Mouse (Mus musculus): ENCODE results near the gene Esrrb. TPM values are rescaled to one million over a fixed set of nuclear protein-coding genes. Genes with fewer than 3 reads are reported as not detected.

Gene Esrrb
- polyA plus RNA-seq, 1 experiment from 2014 or later = 0.14 TPM

DNA sequence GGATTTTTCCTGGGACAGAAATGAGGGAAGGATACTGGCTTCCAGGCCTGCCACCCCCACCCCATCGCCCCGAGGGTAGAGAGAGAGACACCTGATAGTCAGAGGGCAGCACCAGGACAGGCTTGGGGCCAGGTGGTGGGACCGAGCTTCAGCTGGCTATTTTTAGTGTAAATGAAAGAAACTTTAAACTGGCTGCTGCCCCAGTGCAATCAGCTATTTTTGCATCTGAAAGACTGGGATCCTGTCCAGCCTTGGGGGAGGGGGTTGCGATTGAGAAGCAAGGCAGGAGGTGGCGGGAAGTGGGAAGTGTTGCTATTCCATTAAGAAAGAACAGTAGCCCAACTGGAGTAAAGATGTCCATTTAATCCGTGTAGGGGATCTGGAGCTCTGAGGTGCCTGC, 137.8 kb downstream of the Esrrb start:
- 26% methylated on average over 6 of the region's 6 CpGs for WGBS
- Histone ChIP-seq H3K27me3 (no peaks in the 10 kb centered on the region), H3K4me2 (no peak overlapping the region), H3K4me1 (peaks cover 12% of the 10 kb centered on the region), H3K4me3 (no peak overlapping the region), H3K9me3 (no peaks in the 10 kb centered on the region), H3K36me3 (no peaks in the 10 kb centered on the region), H3K9ac (no peak overlapping the region), H3K27ac (peak overlapping the region; percentile 48; the same call in 1 of the 2 replicates)
- no peak for ATAC-seq (ENCODE audit: insufficient number of reproducible peaks, insufficient read depth, low FRiP score, low TSS enrichment, low read depth)

DNA sequence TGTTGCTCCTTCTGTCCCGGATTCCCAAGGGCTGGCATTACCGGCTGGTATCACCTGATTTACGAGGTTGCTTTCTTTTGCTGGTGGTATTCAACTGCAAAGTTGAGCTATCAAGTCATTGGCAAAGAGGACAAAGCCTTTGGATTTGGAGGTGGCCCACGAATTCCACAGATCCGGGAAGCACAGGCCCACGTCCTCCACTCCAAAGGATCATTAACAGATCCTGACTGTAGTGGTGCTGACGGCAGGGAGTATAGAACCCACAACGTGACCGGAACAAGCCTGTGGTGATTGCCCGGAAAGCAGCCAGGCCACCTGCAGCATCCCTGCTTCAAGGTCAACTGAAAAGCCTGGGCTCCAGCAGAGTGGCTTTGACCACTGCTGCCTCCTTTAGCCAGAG, 140.8 kb downstream of the Esrrb start:
- H3K4me2 ChIP-seq = no peak overlapping the region
- H3K27me3 ChIP-seq = no peaks in the 10 kb centered on the region
- no peak overlapping the region for H3K9ac ChIP-seq
- no peak overlapping the region for H3K4me3 ChIP-seq
- H3K4me1 ChIP-seq = peaks cover 12% of the 10 kb centered on the region
- H3K9me3 ChIP-seq = no peaks in the 10 kb centered on the region
- no peak for ATAC-seq (ENCODE audit: insufficient number of reproducible peaks, insufficient read depth, low FRiP score, low TSS enrichment, low read depth)
- WGBS = 85% methylated on average over 10 of the region's 10 CpGs
- H3K27ac ChIP-seq = no peak overlapping the region
- H3K36me3 ChIP-seq = no peaks in the 10 kb centered on the region

DNA sequence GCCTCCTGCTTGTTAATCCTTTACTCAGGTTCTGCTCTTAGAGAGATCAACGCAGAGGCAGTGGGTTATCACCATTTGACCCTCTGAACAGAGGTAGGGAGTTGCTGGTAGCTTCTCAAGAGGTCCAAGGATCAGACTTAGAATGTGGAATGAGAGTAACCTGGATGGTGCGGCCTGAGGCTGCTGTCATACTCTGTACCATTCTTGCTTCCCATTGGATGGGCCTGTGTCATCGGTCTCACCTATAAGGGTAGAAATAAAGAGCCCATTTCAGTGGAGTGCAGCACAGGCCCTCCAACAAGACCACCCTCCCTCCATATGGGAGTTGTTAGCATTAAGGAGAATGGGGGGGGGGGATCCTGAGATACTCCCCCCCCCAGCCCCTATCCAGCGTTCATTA, 143.0 kb downstream of the Esrrb start:
- no peak for ATAC-seq (ENCODE audit: insufficient number of reproducible peaks, insufficient read depth, low FRiP score, low TSS enrichment, low read depth)
- peaks cover 3% of the 10 kb centered on the region; the same call in 1 of the 2 replicates for H3K4me1 ChIP-seq

GRCm38 (mm10) chr12:86504321-86504720, 143.4 kb downstream of the Esrrb start:
- Histone ChIP-seq H3K36me3 (no peaks in the 10 kb centered on the region), H3K27me3 (no peaks in the 10 kb centered on the region), H3K27ac (no peak overlapping the region), H3K9ac (no peak overlapping the region), H3K4me3 (no peak overlapping the region), H3K4me2 (no peak overlapping the region), H3K4me1 (peaks cover 2% of the 10 kb centered on the region; the same call in 1 of the 2 replicates), H3K9me3 (no peaks in the 10 kb centered on the region)
- WGBS = 77% methylated on average over 3 of the region's 3 CpGs
- ATAC-seq (ENCODE audit: insufficient number of reproducible peaks, insufficient read depth, low FRiP score, low TSS enrichment, low read depth) = no peak

More for the DNA sequence above, 143.0 kb downstream of the Esrrb start:
- H3K9ac ChIP-seq = no peak overlapping the region
- WGBS = 77% methylated on average over 4 of the region's 4 CpGs
- H3K4me3 ChIP-seq = no peak overlapping the region
- no peak overlapping the region for H3K27ac ChIP-seq
- H3K4me2 ChIP-seq = no peak overlapping the region
- no peaks in the 10 kb centered on the region for H3K36me3 ChIP-seq
- no peaks in the 10 kb centered on the region for H3K9me3 ChIP-seq
- no peaks in the 10 kb centered on the region for H3K27me3 ChIP-seq

DNA sequence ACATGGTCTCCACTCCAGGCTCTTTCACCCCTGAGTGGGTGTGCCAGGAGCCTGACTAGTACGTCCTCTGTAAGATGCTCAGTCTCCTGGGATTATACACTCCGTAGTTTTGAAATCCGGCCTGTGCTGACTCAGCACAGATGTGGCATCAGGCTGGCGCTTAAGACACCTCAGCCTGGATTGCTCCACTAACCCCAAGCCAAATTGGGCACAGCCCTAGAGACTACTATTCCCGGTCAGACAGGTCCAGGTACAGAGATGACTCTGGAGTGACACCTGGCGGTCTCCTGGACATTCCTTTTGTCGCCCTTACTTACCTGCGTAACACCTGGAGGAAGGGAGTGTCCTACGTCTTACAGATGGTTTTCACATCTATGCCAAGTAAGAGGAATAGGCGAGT, 146.8 kb downstream of the Esrrb start:
- Histone ChIP-seq H3K27me3 (no peaks in the 10 kb centered on the region), H3K4me2 (no peak overlapping the region), H3K4me1 (peaks cover 6% of the 10 kb centered on the region; the same call in 1 of the 2 replicates), H3K36me3 (no peaks in the 10 kb centered on the region), H3K9me3 (no peaks in the 10 kb centered on the region), H3K9ac (no peak overlapping the region), H3K4me3 (no peak overlapping the region), H3K27ac (no peak overlapping the region)
- WGBS = 72% methylated on average over 10 of the region's 10 CpGs
- no peak for ATAC-seq (ENCODE audit: insufficient number of reproducible peaks, insufficient read depth, low FRiP score, low TSS enrichment, low read depth)

DNA sequence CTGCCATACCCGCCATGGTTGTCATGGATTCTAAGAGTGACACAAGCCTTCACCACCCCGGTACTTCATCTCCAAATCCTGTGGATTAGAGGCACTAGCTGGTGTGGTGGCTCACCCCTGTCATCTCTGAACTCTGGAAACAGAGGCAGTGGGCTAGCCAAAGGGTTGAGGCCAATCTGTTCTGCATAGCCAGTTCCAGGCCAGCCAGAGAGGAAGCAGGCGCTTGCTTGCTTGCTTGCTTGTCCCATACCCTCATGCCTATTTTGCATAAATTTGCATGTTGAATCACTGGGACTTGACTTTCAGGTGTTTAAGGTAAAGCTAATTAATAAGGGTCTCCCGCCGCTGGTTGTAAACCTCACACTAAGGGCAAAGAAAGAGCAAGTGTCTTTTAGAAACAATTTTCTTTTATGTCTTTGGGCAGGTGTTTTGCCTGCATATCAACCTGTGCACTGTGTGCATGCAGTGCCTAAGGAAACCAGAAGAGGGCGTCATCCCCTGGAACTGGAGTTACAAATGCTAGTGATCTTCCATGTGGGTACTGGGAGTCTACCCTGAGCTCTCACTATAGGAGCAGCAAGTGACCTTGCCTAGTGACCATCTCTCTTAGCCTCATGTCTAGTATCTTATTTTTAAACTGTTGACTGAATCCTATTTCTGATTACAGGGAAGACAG, 147.5 kb downstream of the Esrrb start:
- Histone ChIP-seq H3K4me2 (no peak overlapping the region), H3K4me1 (peaks cover 6% of the 10 kb centered on the region; the same call in 1 of the 2 replicates), H3K9ac (no peak overlapping the region), H3K9me3 (no peaks in the 10 kb centered on the region), H3K27me3 (no peaks in the 10 kb centered on the region), H3K27ac (no peak overlapping the region), H3K36me3 (no peaks in the 10 kb centered on the region), H3K4me3 (no peak overlapping the region)
- WGBS = 75% methylated on average over 6 of the region's 6 CpGs
- no peak for ATAC-seq (ENCODE audit: insufficient number of reproducible peaks, insufficient read depth, low FRiP score, low TSS enrichment, low read depth)

DNA sequence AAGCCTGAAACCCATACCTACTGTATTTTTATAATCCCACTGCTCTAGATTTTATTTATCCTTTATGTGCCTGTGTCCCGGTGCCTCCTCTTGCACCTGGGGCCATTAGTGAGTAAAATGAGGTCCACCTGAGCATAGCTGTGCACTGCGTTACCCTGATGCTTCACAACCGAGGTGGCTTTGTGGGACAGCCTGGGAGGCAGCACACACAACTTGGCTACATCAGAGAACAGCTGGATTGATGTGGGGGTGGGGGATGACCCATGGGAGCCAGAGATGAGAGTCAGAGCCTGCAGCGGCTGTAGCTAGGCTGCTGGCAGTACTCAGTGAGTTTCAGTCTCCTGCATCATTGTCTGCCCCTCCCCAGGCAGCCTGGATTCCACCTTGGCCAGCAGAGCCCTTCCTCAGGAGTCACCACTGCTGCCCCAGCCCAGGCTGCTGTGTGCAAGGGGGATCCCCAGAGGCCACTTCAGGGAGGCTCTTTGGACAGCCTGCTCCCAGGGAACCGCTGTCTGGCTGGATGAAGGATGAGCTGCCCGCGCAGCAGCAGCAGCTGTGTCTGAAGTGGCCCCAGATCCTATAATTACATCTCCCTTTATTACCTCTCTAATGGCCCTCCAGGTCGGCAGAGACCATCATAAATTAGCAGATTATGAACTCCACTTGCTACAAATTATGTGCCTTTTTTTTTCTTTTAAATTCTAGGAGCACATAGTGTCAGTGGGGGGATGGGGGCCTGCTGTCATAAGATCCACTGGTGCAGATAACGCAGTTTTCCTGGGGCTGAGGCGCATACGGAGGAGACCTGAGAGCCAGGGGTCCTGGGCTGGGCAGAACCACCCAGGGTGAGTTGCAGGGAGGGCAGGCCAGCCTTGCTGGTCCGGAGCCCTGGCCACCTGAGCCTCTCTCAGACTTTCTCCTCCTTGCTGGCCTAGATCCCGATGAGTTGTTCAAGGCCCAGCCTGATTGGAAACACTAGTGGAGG, 148.7 kb downstream of the Esrrb start:
- peaks cover 6% of the 10 kb centered on the region; the same call in 1 of the 2 replicates for H3K4me1 ChIP-seq
- H3K4me3 ChIP-seq = no peak overlapping the region
- no peaks in the 10 kb centered on the region for H3K27me3 ChIP-seq
- H3K4me2 ChIP-seq = no peak overlapping the region
- H3K27ac ChIP-seq = no peak overlapping the region
- WGBS = 36% methylated on average over 13 of the region's 13 CpGs
- ATAC-seq (ENCODE audit: insufficient number of reproducible peaks, insufficient read depth, low FRiP score, low TSS enrichment, low read depth) = no peak
- H3K9ac ChIP-seq = no peak overlapping the region
- H3K9me3 ChIP-seq = no peaks in the 10 kb centered on the region
- H3K36me3 ChIP-seq = no peaks in the 10 kb centered on the region

DNA sequence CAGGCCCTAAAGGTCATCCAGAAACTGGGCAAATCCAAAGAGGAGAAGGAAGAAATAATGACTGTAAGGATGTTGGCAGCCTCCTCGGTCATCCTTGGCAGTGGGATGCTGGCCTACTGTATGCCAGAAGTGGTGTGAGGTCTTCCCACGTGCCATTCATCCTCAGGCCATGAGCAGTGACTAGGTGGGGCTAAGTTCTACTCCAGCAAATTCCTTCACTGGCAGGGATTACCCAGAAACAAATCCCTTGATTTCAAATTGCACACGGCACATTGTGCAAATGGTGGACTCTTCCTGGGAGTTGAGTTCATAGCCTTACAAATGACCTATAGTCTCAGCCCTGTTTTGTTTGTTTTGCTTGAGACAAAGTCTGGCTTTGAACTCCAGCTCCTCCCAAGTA, 151.4 kb downstream of the Esrrb start:
- H3K4me3 ChIP-seq = no peak overlapping the region
- no peak overlapping the region for H3K4me2 ChIP-seq
- no peaks in the 10 kb centered on the region for H3K36me3 ChIP-seq
- 89% methylated on average over 3 of the region's 3 CpGs for WGBS
- no peak overlapping the region for H3K9ac ChIP-seq
- H3K27me3 ChIP-seq = no peaks in the 10 kb centered on the region
- H3K27ac ChIP-seq = no peak overlapping the region
- ATAC-seq (ENCODE audit: insufficient number of reproducible peaks, insufficient read depth, low FRiP score, low TSS enrichment, low read depth) = no peak
- H3K4me1 ChIP-seq = peaks cover 6% of the 10 kb centered on the region; the same call in 1 of the 2 replicates
- H3K9me3 ChIP-seq = 0 out of 2 replicates have a peak, but pooled peaks cover 5% of the 10 kb centered on the region

DNA sequence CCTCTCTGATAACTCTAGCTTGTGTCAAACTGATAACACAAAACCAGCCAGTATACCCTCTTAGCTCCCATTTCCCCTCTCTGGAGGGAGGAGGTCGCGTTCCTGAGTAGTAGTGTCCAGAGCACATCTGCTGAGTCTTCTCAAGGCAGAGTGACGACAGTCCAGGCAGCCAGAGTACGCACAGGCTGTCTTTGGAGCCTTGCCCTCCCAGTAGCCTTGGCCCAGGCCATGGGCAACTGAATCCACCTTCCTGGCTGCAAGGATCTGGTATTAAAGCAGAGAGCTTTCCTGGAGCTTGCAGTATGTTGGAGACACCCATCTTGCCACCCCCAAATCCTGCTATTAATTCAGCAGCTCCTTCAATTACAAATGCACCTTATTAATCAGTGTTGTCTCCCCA, 152.7 kb downstream of the Esrrb start:
- Histone ChIP-seq H3K4me3 (no peak overlapping the region), H3K4me1 (peaks cover 8% of the 10 kb centered on the region; the same call in 1 of the 2 replicates), H3K9me3 (0 out of 2 replicates have a peak, but pooled peaks cover 5% of the 10 kb centered on the region), H3K4me2 (no peak overlapping the region), H3K27me3 (peaks cover 6% of the 10 kb centered on the region), H3K27ac (no peak overlapping the region), H3K36me3 (no peaks in the 10 kb centered on the region), H3K9ac (no peak overlapping the region)
- no peak for ATAC-seq (ENCODE audit: insufficient number of reproducible peaks, insufficient read depth, low FRiP score, low TSS enrichment, low read depth)
- WGBS = 75% methylated on average over 4 of the region's 4 CpGs

GRCm38 (mm10) chr12:86516602-86517001, 155.7 kb downstream of the Esrrb start:
- H3K9ac ChIP-seq = no peak overlapping the region
- peaks cover 18% of the 10 kb centered on the region for H3K27me3 ChIP-seq
- H3K4me1 ChIP-seq = 0 out of 2 replicates have a peak, but pooled peaks cover 6% of the 10 kb centered on the region
- H3K9me3 ChIP-seq = 0 out of 2 replicates have a peak, but pooled peaks cover 5% of the 10 kb centered on the region
- 77% methylated on average over 5 of the region's 5 CpGs for WGBS
- no peak for ATAC-seq (ENCODE audit: insufficient number of reproducible peaks, insufficient read depth, low FRiP score, low TSS enrichment, low read depth)
- H3K4me3 ChIP-seq = no peak overlapping the region
- H3K36me3 ChIP-seq = no peaks in the 10 kb centered on the region
- no peak overlapping the region for H3K27ac ChIP-seq
- no peak overlapping the region for H3K4me2 ChIP-seq

DNA sequence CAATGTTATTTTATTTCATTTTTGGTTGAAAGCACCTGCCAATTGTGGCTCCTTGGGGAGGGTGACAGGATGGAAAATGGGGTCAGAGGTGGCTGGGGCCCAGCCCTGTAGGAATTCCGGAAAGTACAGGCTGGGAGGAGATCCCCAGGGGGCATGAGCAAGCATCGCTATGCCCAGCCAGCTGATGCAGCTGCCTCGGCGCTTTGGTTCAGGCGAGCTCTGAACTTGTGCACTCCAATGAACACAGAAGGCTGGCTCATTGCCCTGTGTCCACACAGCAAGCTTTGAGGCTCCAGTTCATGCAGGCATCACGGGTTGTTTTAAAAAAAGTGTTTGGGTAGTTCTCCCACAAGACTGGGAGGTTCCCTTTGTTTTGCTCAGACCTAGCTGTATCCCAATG, 156.8 kb downstream of the Esrrb start:
- H3K9ac ChIP-seq = no peak overlapping the region
- peaks cover 18% of the 10 kb centered on the region for H3K27me3 ChIP-seq
- no peaks in the 10 kb centered on the region for H3K36me3 ChIP-seq
- H3K27ac ChIP-seq = no peak overlapping the region
- no peak for ATAC-seq (ENCODE audit: insufficient number of reproducible peaks, insufficient read depth, low FRiP score, low TSS enrichment, low read depth)
- WGBS = 46% methylated on average over 6 of the region's 6 CpGs
- H3K4me3 ChIP-seq = no peak overlapping the region
- 0 out of 2 replicates have a peak, but pooled peaks cover 6% of the 10 kb centered on the region for H3K4me1 ChIP-seq
- H3K9me3 ChIP-seq = 0 out of 2 replicates have a peak, but pooled peaks cover 5% of the 10 kb centered on the region
- no peak overlapping the region for H3K4me2 ChIP-seq

Data from embryonic facial prominence, embryonic 13.5 days (tissue).